Mouse (Mus musculus) megakaryocyte-erythroid progenitor cell, adult 5-6 weeks (primary cell): ENCODE measurements around the gene B3galt4. TPM values are rescaled to one million over a fixed set of nuclear protein-coding genes. Genes with fewer than 3 reads are reported as not detected.

ENCODE experiments used
- ATAC-seq: replicated peaks from 2 replicates; pipeline ENCODE4 v1.8.0; 2016; ENCODE audit warnings: mild to moderate bottlenecking, inconsistent platforms; ENCODE audit not compliant: severe bottlenecking, poor library complexity, low FRiP score, low TSS enrichment
- total RNA-seq, 2 experiments: library from RNA; stranded (forward) in 1 of 2; stranded (reverse) in 1 of 2; fragments of 200-1000, 215-1000 nt in 1 of 2; fragments of >200 nt in 1 of 2; fragmentation: Nextera tagmentation in 1 of 2; gene quantifications; 2 replicates each; pipeline ENCODE4 v1.2.3; 2014 to 2017

B3galt4 gene
- total RNA-seq, 2 experiments from 2014 or later, result 0.90 TPM; not detected in 1

DNA sequence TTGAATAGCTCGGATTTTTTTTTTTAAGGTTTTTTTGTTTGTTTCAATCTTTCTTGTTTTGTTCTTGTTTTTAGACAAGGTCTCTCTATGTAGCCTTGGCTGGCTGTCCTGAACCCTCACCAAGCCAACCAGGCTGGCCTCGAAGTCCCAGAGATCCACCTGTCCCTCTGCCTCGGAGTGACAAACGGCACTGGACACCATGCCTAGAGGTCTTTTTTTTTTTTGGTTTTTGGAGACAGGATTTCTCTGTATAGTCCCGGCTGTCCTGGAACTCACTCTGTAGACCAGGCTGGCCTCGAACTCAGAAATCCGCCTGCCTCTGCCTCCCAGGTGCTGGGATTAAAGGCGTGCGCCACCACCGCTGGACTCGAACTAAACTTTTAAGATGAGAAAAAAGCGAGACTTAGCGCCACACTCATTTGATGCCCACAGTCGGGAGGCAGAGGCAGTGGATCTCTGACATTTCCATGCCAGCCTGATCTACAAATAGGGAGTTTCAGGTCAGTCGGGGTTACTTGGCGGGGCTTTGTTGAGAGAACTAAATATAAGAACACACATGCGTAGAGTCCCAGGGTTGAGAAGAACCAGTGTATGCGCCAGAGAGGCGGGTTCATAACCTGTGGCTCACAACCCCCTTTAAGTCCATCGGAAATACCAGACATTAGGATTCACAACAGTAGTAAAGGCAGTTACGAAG, 22.9 kb downstream of the B3galt4 start:
- ATAC-seq, result no peak

GRCm38 (mm10) chr17:33926207-33926932, 24.9 kb downstream of the B3galt4 start:
- ATAC-seq, result no peak

DNA sequence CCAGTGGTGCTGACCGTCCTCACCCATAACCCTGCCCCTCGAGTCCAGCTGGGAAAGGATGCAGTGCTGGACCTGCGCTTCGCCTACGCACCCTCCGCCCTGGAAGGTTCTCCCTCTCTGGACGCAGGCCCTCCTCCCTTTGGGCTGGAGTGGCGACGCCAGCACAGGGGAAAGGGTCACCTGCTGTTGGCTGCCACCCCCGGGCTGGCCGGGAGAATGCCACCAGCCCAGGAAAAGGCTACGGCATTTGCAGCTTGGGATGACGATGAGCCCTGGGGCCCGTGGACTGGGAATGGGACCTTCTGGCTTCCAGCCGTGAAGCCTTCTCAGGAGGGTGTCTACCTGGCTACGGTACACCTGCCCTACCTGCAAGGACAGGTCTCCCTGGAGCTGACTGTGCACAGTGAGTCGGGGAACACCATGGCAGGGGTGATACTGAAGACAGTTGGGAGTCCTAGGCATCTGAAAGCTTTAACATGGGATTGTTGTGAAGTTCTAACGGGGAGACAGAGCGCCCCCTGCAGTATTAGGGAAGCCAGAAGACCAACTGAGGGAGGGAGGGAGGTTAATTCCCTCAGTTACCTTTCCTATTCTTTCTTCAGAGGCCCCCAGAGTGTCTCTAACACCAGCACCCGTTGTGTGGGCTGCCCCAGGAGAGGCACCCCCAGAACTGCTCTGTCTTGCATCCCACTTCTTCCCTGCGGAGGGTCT, 25.7 kb downstream of the B3galt4 start:
- ATAC-seq, result no peak

- peak; percentile 43 for ATAC-seq
Observed at GRCm38 (mm10) chr17:33924577-33925283, 26.6 kb downstream of the B3galt4 start.

GRCm38 (mm10) chr17:33921361-33921760, 29.9 kb downstream of the B3galt4 start:
- no peak for ATAC-seq

- 0 out of 2 replicates have a peak, but pooled peaks have one; percentile 14 for ATAC-seq
Observed at GRCm38 (mm10) chr17:33920282-33921097, 30.8 kb downstream of the B3galt4 start.

- peak; percentile 72 for ATAC-seq
Observed at GRCm38 (mm10) chr17:33919351-33920281, 31.7 kb downstream of the B3galt4 start.

GRCm38 (mm10) chr17:33918293-33919203, 32.7 kb downstream of the B3galt4 start:
- ATAC-seq, result peak; percentile 5

DNA sequence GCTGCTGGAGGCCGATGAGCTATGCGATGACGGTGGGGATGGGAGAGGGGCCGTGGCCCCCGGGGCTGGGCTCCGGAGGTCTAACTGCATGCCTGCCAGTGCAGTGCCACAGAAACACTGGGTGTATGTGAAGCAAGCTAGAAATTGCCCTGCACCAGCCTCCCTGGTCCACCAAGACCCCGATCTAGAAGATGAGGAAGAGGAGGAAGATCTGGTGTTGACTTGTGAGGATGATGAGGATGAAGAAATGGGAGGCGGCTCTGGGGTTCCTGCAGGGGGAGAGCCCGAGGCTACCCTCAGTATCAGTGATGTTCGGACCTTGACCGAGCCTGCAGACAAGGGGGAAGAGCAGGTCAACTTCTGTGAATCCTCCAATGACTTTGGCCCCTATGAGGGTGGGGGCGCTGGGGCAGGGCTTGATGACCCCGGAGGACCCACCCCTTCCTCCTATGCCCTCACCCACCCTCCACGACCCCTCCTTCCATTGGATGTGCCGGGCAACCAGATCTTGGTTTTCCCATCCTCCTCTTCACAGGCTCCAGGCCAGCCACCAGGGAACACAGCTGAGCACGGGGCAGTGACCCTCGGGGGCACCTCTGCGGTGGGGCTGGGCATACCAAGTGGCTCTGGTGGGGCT, 33.5 kb downstream of the B3galt4 start:
- no peak for ATAC-seq

- ATAC-seq, result no peak
Observed at GRCm38 (mm10) chr17:33916847-33917655, 34.2 kb downstream of the B3galt4 start.

DNA sequence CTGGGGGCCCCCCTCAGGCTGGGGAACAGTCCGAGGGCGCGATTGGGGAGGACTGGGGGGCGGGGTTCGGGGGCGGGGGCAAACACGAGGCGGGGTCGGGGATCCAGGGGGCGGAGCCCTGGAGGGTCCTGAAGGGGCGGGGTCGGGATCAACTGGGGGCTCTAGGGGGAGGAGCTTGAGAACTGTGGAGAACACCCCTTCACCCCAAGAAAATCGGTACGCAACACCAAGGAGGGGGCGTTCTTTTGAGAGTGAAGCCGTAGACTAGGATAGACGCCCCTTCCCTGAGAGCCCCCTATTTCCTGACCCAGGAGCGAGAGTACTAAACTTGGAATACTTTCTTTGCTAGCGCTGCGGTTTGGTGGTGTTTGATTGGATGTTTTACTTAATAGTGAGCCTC, 35.0 kb downstream of the B3galt4 start:
- no peak for ATAC-seq

DNA sequence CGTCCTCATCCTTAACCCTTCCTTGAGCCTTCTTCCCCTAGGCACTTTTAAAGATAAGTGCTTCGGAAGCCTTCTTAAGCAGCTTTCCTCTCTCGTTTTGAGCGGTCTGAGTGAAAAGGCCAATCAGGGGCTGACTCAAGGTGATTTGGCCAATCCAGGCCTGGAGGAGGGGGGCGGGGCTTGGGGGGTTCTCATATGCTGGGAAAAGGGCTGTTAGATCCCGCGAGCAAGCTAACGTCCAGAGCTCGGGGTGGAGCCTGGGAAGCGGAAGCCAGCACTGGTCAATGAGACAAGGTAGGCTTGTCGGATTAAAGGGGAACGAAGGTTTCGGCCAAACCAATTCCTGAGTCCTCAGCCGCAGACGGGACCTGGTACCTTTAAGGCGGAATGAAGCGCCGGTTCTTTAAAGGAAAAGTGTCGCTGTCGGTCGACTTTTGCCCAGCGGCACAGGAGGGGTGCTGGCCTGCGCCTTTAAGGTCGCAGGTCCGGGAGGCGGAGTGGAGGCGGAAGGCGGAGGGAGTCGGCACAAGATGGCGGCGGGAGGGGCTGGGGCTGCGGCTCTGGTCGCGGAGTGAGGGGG, 35.5 kb downstream of the B3galt4 start, which contains the start of the genes Tapbp and Zbtb22:
Tapbp (plus strand) TSS at position 229 of the 580 bp plus-strand sequence.
Zbtb22 (plus strand) TSS at position 234 of the 580 bp plus-strand sequence.
- peak; percentile 66 for ATAC-seq

DNA sequence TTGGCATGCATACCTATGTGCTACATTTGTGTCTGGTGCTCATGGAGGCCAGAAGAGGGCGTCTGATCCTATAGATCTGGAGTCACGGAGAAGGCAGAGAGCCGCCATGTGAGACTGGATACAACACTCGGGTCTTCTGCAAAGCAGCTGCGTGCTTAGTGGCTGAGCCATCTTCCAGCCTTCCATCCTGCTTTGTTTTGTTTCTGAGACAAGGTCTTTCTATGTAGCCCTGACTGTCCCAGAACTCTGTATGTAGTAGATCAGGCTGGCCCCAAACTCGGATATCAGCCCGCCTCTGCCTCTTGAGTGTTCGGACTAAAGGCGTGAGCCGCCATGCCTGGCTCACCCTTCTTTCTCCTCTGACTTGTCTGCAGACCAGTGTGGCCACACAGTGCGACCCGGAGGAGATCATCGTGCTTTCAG, 36.3 kb downstream of the B3galt4 start:
- no peak for ATAC-seq

DNA sequence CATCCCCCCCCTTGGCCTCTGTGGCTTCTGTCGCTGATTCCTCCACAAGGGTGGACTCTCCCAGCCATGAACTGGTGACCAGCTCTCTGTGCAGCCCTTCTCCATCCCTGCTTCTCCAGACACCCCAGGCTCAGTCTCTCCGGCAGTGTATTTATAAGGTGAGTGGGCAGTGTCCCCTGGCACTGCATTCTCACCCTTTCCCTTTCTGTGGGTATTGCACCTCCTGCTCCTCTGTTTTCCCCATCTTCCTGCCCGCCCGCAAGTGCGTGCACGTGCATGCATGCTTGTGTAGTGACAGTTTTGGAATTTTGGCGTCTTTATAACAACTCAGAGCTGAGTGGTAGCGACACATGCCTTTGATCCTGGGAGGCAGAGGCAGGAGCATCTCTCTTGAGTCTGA, 37.4 kb downstream of the B3galt4 start:
- ATAC-seq, result no peak

DNA sequence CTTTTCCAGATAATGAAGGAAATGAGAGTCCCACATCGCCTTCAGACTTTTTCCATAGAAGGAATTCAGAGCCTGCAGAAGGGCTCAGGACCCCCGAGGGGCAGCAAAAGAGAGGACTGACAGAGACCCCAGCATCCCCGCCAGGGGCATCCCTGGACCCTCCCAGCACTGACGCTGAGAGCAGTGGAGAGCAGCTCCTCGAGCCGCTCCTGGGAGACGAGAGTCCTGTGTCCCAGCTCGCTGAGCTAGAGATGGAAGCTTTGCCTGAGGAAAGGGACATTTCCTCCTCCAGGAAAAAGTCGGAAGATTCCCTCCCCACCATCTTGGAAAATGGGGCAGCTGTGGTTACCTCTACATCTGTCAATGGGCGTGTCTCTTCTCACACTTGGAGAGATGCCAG, 38.0 kb downstream of the B3galt4 start:
- ATAC-seq, result no peak
